Mouse (Mus musculus): ENCODE data around the gene Cfb.

Gene Cfb

GRCm38 (mm10) chr17:34884704-34885103, 22.4 kb upstream of the Cfb start:
- in situ Hi-C loops (cut with MboI), result no loop called here

- in situ Hi-C loops (cut with MboI), result no loop called here
These were observed 21.0 kb upstream of the Cfb start for GRCm38 (mm10) chr17:34883332-34883731.

GRCm38 (mm10) chr17:34881683-34882310, 19.5 kb upstream of the Cfb start, which contains the start of gene Gm20547:
Gene Gm20547 (minus strand): TSS chr17:34882042.
- in situ Hi-C loops (cut with MboI), result no loop called here

GRCm38 (mm10) chr17:34881166-34881565, 18.8 kb upstream of the Cfb start:
- in situ Hi-C loops (cut with MboI), result no loop called here

- in situ Hi-C loops (cut with MboI), result no loop called here
These were observed 17.1 kb upstream of the Cfb start, which contains the start of gene Zbtb12 for GRCm38 (mm10) chr17:34879336-34879879. Gene Zbtb12 (plus strand): TSS chr17:34879483.

GRCm38 (mm10) chr17:34874321-34874720, 12.0 kb upstream of the Cfb start:
- in situ Hi-C loops (cut with MboI), result no loop called here

GRCm38 (mm10) chr17:34865981-34866380, 3.7 kb upstream of the Cfb start:
- in situ Hi-C loops (cut with MboI), result no loop called here

GRCm38 (mm10) chr17:34861704-34862415, 458 bp downstream of the Cfb start:
- in situ Hi-C loops (cut with MboI), result no loop called here

GRCm38 (mm10) chr17:34860514-34860913, 1.8 kb downstream of the Cfb start:
- in situ Hi-C loops (cut with MboI), result no loop called here

GRCm38 (mm10) chr17:34858670-34859069, 3.6 kb downstream of the Cfb start:
- in situ Hi-C loops (cut with MboI), result loop anchor here (5.0 kb wide), 1 partner anchor 54 kb away; the partner anchor contains the start of gene Slc44a4

GRCm38 (mm10) chr17:34855825-34856224, 6.5 kb downstream of the Cfb start:
- in situ Hi-C loops (cut with MboI), result loop anchor here (5.0 kb wide), 1 partner anchor 56 kb away; the partner anchor contains the start of gene Slc44a4

- in situ Hi-C loops (cut with MboI), result loop anchor here (5.0 kb wide), 1 partner anchor 58 kb away; the partner anchor contains the start of gene Slc44a4
These were observed 7.6 kb downstream of the Cfb start for GRCm38 (mm10) chr17:34854761-34855160.

GRCm38 (mm10) chr17:34853511-34853910, 8.8 kb downstream of the Cfb start:
- in situ Hi-C loops (cut with MboI), result no loop called here

- in situ Hi-C loops (cut with MboI), result no loop called here
These were observed 11.7 kb downstream of the Cfb start for GRCm38 (mm10) chr17:34850517-34851125.

- in situ Hi-C loops (cut with MboI), result no loop called here
These were observed 12.4 kb downstream of the Cfb start, which contains the start of the genes Skiv2l and Nelfe for GRCm38 (mm10) chr17:34849722-34850516. Gene Skiv2l (minus strand): TSS chr17:34850210. Gene Nelfe (plus strand): TSS chr17:34850391.

GRCm38 (mm10) chr17:34847615-34848014, 14.7 kb downstream of the Cfb start:
- in situ Hi-C loops (cut with MboI), result no loop called here

- in situ Hi-C loops (cut with MboI), result no loop called here
These were observed 15.1 kb downstream of the Cfb start for GRCm38 (mm10) chr17:34847192-34847591.

GRCm38 (mm10) chr17:34844884-34845283, 17.4 kb downstream of the Cfb start:
- in situ Hi-C loops (cut with MboI), result no loop called here

- in situ Hi-C loops (cut with MboI), result no loop called here
These were observed 21.5 kb downstream of the Cfb start for GRCm38 (mm10) chr17:34840736-34841307.

GRCm38 (mm10) chr17:34838785-34839184, 23.5 kb downstream of the Cfb start:
- in situ Hi-C loops (cut with MboI), result no loop called here

Data from mature B cell (primary cell).